Mouse (Mus musculus): ENCODE results near the gene Cltc.
"Not testable (repeated sequence)": the region's sequence is repeated elsewhere in the genome, so short reads cannot be mapped to it uniquely, and the experiment has no call there.

Cltc gene

DNA sequence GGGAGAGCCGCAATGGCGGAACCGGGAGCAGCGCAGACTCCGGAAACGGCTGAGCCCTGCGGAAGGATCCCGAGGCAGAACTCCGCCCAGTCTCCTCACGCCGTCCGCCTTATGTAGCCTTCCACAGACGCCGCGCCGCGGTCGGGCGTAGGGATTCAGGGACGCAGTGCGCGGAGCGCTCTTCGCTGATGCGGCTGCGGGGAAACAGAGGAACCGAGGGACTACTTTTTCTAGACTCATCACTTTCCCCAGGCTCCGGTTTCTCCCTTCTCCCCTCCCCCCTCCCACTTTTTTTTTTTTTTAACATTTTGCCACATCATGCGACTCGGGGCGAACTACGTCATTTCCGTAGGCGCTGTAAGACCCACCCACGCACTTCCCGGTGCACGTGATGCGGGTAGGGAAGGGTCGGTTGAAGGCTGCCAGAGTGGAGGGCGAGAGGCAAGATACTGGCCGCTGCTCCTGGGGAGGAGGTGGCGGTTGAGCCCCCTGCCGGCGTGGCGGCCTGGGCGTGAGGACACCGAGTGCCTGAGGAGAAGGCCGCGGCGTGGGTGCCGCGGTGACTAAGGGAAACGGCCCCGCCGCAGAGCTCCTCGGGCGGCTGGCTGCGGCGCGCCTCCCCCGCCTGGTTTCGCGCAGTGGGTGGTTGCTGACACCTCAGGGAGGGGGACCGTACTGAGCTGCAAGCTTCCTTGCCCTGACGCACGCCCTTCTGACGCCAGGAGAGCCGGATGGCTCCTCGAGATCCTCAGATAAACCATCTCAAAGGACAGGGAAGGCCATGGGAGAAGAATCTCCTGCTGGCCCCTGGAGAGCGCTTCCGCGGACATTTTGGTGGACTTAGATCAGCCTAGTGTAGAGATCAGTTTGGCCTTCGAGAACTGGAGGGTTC, at the start of gene Cltc:
Gene Cltc, minus strand, starts transcription at position 86 of the 892 bp plus-strand sequence.
- peak; percentile 95 to 96 for DNase-seq

DNA sequence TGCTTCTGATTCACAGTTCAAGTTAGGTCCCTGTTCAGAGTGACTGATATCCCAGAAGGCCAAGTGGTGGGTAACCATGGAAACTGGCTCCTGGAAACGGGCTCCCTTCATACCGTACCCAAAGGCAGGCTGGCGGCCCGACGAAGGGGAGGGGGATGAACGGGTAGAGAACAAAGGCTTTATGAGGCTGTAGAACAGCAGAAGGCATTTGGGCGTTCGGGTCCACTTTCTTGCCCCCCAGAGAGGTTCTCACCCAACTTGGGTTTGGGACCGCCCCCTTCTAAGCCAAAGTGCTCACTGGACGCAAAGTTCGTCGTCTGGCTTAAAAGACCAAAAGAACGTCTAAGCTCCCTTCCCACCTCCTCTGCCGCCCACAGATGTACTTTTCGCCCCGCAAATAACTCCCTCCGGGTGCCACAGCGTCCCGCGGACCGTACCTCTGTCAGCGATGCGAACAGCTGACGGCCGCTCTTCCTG, 49.7 kb upstream of the Cltc start:
- DNase-seq: peak in 1 of 2 experiments; percentile 50

DNA sequence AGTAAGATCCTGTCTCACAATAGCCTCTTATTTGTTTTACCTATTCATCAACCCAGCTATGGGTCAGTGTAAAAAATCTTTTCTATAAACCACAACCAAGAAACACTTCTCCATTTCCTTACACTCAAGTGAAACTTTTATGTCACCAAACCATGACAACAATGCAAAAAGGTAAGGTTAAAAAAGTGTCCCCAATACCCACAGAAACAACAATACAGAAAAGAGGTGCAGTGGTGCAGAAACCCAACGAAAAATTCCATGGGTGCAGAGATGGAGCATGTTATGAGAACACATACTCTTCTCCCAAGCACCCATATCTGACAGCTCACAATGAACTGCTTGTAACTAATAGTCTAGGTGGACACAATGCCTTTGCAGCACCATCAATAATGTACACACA, 36.8 kb upstream of the Cltc start:
- no peak for DNase-seq

DNA sequence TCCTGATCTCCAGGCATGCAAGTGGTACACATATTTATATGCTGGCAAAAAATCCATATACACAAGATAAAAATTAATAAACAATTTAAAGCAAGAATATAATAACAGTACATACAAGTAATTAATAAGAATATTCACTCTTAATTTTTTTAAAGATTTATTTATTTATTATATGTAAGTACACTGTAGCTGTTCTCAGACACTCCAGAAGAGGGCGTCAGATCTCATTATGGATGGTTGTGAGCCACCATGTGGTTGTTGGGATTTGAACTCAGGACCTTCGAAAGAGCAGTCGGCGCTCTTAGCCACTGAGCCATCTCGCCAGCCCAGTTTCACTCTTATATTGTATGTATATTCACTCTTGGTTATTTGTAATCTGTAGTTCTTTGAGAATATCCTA, 30.1 kb upstream of the Cltc start:
- not testable (repeated sequence) for DNase-seq

DNA sequence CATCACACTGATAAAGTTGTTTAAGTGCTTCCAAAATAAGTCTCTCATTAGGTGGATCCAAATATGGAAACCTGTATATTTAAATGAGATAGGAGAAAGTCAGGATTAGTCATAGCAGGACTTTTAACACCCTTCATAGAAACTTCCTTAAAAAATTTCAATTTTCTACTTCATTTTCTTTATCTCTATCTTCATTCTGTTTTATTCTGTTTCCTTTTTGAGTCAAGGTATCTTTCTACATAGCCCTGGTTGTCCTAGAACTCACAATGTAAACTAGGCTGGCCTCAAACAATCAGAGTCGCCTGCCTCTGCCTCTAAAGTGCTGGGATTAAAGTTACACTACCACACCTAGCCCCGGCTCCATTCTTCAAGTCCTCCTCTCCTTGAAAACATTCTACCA, 28.4 kb upstream of the Cltc start:
- no peak for DNase-seq

DNA sequence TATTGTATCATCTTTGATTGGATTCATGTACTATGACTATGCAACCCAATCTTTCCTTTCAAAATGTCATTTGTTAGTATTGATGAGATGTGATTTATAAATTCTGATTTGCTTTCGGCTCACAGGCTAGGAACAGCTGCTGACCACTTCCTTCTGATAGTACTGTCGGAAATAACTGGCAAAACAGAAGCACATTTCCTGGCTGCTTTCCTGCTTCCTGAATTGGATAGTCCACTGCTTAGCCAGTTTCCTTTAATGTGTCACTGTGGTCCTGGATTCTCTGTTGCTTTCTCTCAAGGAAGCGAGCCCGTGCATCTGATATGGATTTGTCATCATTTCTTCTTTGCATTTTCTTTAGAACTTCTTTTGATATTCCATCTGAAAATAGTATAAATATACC, 12.5 kb upstream of the Cltc start:
- DNase-seq: no peak

DNA sequence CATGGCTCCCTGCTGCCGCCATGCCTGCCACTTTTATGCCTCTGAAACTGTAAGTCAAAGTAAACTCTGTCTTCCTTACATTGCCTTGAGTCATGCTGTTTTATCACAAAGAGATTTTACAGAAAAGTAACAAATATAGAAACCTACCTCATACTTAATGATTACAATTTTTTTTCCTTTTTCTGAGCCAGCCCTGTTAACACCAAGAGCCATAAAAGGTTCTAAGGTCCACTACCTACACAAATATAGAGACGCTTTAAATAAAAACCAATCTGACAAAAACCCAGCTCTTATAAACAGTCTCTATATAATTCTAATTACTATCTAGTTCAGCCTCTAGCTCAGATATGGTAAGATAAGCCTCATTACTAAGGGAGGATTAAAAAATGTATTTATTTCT, 7.1 kb upstream of the Cltc start:
- DNase-seq: no peak

DNA sequence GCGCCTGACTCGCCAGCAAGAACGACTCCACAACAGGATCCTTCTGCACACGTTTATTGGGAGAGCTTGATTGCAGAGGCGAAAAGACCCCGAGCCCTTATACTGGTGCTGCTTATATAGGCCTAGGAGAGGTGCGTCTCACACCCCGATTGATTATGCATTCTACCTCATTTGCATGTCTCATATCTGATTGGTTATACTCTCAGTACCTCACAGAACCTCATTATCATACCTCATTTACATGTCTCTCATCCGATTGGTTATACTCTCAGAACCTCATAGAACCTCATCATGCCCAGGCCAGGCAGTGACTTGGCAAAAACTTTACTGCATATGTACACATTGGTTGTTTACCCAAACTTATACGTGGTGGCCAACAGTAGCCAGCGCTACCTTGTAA, 5.8 kb upstream of the Cltc start:
- DNase-seq: not testable (repeated sequence)

DNA sequence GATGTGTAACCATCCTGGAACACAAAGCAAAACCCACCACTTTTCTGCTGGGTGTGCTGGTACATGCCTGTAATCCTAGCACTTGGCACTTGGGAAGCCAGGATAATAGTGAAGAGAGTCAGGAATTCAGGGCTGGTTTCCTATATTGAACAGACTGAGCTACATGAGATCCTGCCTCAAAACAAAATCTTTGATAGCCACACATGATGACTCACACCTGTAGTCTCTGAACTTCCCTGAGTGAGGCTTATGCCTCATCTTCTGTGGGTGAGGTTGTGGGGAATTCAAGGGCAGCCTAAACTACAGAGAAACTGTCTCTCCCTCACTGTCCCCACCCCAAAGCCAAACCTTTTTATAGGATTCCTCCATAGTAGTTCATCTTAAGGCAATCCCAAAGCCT, 3.0 kb upstream of the Cltc start:
- no peak for DNase-seq

DNA sequence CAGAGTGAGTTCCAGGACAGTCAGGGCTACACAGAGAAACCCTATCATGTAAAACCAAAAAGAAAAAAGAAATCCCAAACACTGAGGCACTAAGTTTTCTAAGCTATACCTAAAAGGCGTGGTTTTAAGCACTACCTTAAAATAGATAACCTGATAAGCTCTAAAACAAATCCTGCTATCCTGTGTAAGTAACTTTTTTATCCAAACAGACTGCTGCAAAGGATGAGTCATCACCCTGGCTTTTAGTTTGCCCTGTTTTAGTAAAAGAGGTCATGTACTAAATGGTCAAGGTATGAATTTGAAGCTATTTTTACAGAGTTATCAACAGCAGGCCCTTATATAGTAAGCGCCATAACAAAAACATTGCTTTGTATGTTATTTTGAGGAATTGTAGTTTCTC, 2.5 kb upstream of the Cltc start:
- no peak for DNase-seq

DNA sequence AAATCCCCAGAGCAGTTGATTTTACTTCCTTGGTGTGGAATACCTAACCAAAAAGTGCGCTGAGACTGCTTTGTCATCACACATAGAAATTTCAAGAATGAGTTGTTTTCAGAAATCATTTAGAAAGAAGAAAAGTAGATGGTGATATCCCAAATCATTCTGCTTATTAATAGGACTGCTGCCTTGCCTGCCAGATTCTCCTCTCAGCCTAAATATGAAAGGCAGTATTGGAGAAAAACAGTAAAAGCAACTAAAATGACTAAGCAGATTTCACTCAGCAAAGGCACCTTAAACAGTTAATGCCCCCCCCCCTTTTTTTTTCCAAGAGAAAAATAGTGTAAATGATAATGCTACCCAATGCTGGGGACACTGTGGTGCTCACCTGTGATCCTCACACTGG, 1.9 kb upstream of the Cltc start:
- no peak for DNase-seq

DNA sequence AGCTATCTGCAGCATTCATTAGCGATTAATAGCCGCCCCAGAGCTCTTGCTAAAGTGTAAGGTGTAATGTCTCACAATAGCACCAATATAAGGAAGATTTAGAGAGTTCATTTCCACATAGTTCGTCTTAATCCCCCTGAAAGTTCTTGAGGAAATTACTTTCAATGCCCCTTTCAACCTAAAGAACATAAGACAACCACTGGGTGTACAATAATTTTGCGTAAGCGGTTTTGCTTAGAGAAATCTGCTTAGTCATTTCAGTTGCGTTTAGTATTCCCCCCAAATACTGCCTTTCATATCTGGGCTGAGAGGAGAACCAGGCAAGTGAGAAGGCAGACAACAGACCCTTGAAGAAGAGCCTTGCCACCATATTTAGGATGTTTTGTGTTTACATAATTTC, 1.2 kb upstream of the Cltc start:
- no peak for DNase-seq

DNA sequence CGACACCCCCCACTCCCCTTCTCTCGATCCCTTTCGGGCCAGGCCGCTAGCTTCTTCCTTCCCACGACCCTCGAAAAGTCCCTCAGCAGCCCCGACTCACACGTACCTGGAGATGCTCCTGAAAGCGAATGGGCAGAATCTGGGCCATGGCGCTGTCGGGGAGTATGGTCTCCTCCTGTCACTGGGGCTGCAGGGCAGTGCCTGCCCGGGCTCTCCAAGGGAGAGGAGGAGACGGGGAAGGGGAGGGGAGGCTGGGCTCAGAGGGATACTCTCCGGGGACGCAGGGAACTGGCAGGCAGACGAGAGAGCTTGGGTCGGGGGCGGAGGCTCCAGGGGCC, 254 bp downstream of the Cltc start:
- no peak for DNase-seq

DNA sequence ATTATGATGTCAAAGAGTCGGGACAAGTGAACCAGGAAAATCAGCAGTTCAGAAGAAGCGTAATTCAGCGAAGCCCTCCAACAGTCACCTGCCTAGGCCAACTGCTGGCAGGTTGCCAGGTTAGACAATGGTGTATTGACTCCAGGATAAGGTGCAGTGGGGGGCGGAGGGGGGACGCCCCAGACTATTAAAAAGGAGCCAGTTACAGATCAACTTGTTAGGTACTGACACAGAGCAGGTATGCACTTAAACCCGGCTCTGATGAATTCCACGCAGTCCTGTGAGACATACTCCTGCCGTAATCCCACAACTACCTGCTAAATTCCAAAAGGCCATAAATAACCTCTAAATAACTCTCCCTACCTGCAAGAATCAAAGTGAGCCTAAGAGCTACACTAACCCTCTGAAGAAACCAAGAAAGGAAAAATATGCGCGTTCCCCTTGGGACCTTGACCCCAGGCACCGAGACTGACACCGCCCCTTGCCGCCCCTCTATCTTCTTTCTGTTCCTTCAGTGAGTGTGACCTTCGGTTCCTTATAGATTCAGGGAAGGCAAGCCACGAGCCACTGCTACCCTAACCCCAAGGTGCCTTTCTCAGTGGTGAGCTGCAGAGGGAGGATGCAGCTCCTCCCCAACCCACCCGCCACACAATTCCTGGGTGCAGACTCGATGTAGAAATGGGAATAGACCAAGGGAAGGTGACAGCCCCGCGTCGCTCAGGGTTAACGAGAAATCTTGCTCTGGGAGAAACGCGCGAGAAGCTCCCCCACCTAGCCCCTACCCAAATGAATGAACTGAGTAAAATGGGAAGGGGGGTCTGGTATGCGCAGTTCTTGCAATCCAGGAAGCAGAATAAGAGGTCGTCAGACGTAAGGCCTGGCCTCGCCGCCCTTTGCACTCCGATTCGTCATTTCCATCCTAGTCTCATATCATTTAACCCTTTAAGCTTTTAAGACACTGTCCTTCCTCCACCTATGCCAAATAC, 916 bp downstream of the Cltc start:
- peak; percentile 25 to 34 for DNase-seq

DNA sequence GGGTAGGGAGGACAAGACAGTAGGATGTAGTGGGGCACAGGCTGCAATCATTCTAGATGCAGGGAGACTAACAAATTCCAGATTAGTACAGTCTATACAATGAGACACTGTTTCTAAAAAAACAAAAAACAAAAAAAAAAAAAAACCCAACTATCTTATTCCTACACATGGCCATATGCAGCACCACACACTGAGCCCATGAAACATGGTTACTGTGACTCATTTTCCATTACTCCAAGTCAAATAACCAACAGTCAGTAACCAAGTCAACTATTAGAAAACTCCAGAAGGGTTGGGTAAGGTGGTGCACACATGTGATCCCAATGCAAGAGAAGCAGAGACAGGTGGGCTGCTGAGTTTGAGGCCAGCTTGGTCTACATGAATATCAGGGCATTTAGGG, 5.0 kb downstream of the Cltc start:
- DNase-seq: no peak

DNA sequence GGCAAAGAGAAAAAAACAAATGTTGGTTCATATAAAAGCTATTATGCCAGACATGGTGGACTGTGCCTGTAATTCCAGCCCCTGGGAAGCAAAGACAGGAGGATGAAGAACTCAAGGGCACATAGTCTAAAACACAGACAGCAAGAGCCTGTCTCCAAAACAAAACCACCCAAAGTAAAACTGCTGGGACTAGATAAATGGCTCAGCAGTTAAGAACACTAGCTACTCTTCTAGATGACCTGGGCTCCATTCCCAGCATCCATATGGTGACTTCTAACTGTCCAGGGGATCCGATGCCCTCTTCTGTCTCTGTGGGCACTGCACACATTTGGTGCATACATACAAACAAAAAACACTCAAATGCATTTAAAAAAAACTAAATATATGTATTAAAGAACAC, 6.4 kb downstream of the Cltc start:
- no peak for DNase-seq

DNA sequence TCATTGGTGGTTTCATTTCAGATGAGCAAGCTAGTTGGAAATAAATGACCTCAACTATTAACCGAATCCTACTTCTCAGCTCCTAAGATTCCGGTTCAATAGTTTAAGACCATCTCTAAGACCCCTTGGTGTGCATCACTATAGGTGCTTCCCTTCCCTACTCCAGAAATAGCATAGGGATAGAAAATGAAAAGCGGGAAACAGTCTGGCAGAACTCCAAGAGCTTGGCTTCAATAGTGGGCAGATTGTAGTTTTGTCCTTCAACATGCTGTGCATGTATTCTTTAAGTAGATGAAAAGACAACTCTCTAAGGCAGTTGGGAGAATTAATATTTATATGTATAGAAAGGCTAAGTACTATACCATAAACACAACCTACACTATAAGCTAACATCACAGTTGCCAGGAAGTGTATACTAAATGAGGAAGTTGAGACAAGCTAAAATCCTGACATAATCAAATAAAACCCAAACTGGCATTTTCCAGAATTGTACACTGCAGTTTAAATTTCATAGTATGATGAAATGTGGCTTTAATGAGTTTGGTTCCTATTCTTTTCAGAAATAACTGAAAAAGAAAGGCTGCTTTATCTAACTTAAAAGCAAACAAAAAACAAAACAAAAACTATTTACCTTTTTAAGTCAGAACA, 7.5 kb downstream of the Cltc start:
- DNase-seq: no peak

DNA sequence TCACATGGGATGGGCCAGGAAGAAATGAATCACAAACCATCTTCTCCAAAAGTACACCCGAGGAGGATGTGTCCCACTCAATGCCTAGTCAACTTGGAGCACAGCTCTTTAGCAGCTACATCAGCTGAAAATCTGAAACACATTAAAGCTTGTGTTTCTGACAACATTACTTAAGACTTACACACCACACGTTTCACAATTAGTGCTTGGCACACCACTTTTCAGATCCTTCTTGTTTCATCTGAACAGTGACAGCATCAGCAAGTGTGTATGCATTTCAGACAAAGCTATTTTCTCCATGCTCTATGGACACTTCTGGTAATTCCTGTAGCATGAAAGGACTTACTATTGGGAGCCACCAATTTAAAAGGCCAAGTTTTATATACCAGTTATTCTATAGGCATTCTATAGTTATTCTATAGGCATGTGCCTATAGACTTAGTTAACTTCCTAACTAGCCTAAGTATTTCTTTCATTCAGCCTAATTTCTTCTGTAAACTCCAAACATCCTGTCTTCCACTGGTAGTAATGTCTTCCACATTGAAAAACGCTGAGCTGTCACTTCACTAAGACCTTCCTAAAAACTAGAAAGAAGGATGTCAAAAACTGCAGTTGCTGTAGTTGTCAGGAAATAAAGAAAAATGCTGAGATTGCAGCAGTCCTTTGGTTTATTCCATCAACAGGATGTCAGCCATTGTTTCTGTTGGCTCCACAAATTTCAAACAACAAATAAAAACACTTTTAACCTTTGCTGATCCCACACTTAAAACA, 11.5 kb downstream of the Cltc start:
- no peak for DNase-seq

DNA sequence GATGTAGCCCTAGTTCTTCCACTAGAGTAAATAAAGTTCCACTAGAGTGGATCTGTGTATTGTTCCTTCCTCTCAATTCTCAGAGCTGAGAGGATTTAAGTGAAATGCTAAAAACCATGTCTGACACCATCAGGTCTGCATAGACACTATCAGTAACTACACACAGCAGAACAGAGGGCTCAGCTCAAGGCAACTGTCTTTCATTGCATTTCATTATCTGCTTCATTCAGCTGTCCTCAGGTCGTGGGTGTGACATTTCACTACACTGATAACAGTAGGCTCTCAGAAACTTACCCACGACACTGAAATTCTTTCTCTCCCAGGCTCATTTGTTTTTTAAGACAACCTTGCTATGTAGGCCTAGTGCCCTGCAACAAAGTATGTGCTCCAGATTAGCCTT, 14.8 kb downstream of the Cltc start:
- DNase-seq: no peak

DNA sequence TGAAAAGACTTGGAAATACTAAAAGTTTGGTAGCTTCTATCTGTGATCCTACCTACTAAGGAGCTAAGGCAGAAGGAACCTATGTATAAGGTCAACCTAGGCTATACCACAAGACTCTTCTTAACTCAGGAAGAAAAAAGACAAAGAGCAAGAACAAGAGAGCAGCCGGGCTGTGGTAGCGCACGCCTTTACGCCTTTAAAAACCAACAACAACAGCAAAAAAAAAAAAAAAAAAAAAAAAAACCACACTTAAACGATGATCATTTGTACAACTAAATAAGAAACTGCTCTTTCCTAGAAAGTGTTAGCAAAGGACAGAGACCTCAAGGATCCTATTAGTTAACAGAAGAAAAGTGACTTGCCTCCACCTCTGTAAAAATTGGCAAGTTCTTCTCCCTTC, 15.9 kb downstream of the Cltc start:
- DNase-seq: no peak

DNA sequence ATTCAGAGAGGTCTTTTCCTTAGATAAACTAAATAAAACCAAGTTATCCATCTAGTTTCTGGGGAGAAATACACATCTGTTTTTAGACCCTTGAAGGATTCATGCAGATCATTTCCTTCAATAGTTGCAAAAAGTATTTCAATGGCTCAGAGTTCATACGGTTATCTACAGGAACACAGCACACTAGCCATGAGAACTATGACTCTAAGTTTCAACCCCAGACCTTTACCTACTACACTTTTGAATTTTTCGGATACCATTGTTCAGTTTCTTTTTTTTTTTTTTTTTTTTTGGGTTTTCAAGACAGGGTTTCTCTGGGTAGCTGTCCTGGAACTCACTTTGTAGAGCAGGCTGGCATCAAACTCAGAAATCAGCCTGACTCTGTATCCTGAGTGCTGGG, 17.9 kb downstream of the Cltc start:
- DNase-seq: no peak

DNA sequence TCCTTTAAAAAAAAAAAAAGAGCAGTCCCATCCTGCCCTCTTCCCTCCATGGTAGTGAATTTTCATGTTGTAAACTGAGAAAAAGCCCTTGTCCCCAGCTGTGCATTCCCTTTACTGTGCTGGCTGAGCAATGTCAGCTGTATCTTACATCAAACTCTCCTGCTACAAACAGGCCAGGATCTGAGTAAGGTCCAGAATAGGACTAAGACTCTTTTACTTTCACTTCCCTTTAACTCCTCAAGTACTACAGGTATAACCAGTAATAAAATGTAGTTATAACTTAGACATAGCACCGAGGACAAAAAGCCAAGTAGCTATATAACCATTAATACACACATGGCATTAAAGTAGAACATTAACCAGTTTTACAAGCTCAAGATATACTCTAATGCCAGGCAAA, 18.4 kb downstream of the Cltc start:
- DNase-seq: no peak
